Mouse (Mus musculus) layer of hippocampus, adult 9-10 months (tissue): Measurements from ENCODE around the gene Fancc.
A peak's percentile ranks its signal among the peaks of the same experiment; 100 is the strongest.
"Not testable (repeated sequence)": the region's sequence is repeated elsewhere in the genome, so short reads cannot be mapped to it uniquely, and the experiment has no call there.

Source experiments
- DNase-seq: peaks from one replicate; pipeline ENCODE4 v3.0.0; 2022; ENCODE audit warnings: low spot score

The Fancc gene

GRCm38 (mm10) chr13:63418148-63418547 is 78.9 kb downstream of the Fancc start:
- no peak for DNase-seq

- DNase-seq, result no peak
Observed at GRCm38 (mm10) chr13:63416824-63417223, 80.3 kb downstream of the Fancc start.

GRCm38 (mm10) chr13:63412662-63413061 is 84.4 kb downstream of the Fancc start:
- DNase-seq, result no peak

- no peak for DNase-seq
Observed at GRCm38 (mm10) chr13:63411310-63412022, 85.6 kb downstream of the Fancc start.

- DNase-seq, result no peak
Observed at GRCm38 (mm10) chr13:63410578-63411298, 86.3 kb downstream of the Fancc start.

- no peak for DNase-seq
Observed at GRCm38 (mm10) chr13:63405151-63405550, 91.9 kb downstream of the Fancc start.

GRCm38 (mm10) chr13:63404657-63405056 is 92.4 kb downstream of the Fancc start:
- no peak for DNase-seq

- no peak for DNase-seq
Observed at GRCm38 (mm10) chr13:63402823-63403222, 94.3 kb downstream of the Fancc start.

- no peak for DNase-seq
Observed at GRCm38 (mm10) chr13:63400069-63400468, 97.0 kb downstream of the Fancc start.

GRCm38 (mm10) chr13:63397420-63397819 is 99.7 kb downstream of the Fancc start:
- no peak for DNase-seq

- no peak for DNase-seq
Observed at GRCm38 (mm10) chr13:63394304-63395063, 102.6 kb downstream of the Fancc start.

GRCm38 (mm10) chr13:63385234-63385633 is 111.8 kb downstream of the Fancc start:
- no peak for DNase-seq

- no peak for DNase-seq
Observed at GRCm38 (mm10) chr13:63384775-63385174, 112.3 kb downstream of the Fancc start.

- DNase-seq, result no peak
Observed at GRCm38 (mm10) chr13:63382206-63382605, 114.9 kb downstream of the Fancc start.

GRCm38 (mm10) chr13:63373460-63374166 is 123.5 kb downstream of the Fancc start:
- DNase-seq, result no peak

- DNase-seq, result no peak
Observed at GRCm38 (mm10) chr13:63361755-63362154, 135.3 kb downstream of the Fancc start.

- no peak for DNase-seq
Observed at GRCm38 (mm10) chr13:63360111-63360885, 136.8 kb downstream of the Fancc start.

GRCm38 (mm10) chr13:63359393-63359792 is 137.7 kb downstream of the Fancc start:
- DNase-seq, result no peak

GRCm38 (mm10) chr13:63356558-63356957 is 140.5 kb downstream of the Fancc start:
- DNase-seq, result peak; percentile 92

GRCm38 (mm10) chr13:63356101-63356500 is 141.0 kb downstream of the Fancc start:
- no peak for DNase-seq

- DNase-seq, result not testable (repeated sequence)
Observed at GRCm38 (mm10) chr13:63353312-63353711, 143.8 kb downstream of the Fancc start.
